Mouse (Mus musculus): ENCODE data around the gene Defb26. TPM values are rescaled to one million over a fixed set of nuclear protein-coding genes. Genes with fewer than 3 reads are reported as not detected.

The Defb26 gene
- polyA plus RNA-seq, 1 experiment = not detected

DNA sequence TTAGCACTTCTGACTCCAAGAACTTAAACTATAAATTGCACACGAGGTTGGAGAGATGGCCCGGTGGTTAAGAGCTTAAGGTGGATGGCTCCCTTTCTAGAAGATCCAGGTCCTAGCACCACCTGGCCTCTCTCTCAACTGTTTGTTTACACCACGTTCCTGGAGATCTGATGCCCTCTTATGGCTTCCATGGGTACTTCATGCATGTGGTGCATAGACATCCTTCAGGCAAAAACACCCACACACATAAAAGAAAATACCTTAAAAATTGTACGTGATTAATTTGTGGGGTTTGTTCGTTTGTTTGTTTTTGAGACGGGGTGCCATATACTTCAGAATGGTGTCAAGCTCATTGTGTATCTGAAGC, 10.6 kb downstream of the Defb26 start:
- no peak for DNase-seq
- 89% methylated on average over 6 of the region's 6 CpGs for WGBS

DNA sequence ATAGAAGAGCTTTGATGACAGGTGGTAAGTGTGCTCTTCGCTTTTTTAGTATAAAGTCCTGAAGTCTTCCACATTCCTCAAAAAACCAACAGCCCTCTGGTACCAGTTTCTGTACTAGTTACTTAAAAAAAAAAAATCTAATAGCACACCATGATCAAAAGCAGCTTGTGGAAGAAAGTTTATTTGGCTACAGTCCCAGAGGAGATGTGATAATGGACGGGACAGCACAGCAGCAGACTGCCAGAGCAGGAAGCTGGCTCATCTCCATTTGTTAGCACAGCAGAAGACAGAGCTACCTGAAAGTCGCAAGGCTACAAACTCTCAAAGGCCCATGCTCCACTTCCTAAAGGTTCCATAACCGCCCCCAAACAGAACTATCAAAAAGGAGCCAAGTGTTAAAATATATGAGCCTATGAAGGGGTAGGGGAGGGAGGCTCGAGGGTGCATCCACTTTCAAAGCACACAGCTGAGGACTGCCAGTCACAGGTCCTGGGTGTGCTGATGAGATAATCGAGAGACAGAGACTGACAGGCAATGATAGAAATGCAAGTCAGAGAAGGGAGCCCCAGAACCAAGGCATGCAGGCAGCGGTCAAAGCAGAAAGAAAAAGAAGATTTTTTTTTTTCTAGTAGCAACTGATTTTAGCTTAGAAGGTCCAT, 11.2 kb downstream of the Defb26 start:
- no peak for DNase-seq
- Histone ChIP-seq H3K27ac (ENCODE audit: control insufficient read depth, insufficient read depth, low read length) (no peak overlapping the region), H3K4me3 (ENCODE audit: control insufficient read depth, insufficient read depth, low read length) (no peak overlapping the region), H3K4me1 (replicated peaks; ENCODE audit: control insufficient read depth, insufficient read depth, low read length) (no peaks in the 10 kb centered on the region), H3K36me3 (ENCODE audit: control insufficient read depth, insufficient read depth, low read length) (no peaks in the 10 kb centered on the region), H3K27me3 (ENCODE audit: control insufficient read depth, insufficient read depth, low read length) (no peaks in the 10 kb centered on the region)
- 81% methylated on average over 7 of the region's 7 CpGs for WGBS
- no peak for TF ChIP-seq POLR2A (IDR thresholded peaks at IDR 0.05; ENCODE audit: control insufficient read depth, extremely low read depth, insufficient read depth, low read length, poor library complexity)
- no peak for TF ChIP-seq CTCF (IDR thresholded peaks at IDR 0.05; ENCODE audit: borderline replicate concordance, control insufficient read depth, extremely low read depth, insufficient read depth, low read length, poor library complexity)

More for the DNA sequence above, 10.6 kb downstream of the Defb26 start:
- H3K4me1 ChIP-seq (replicated peaks; ENCODE audit: control insufficient read depth, insufficient read depth, low read length) = no peaks in the 10 kb centered on the region
- no peak overlapping the region for H3K27ac ChIP-seq (ENCODE audit: control insufficient read depth, insufficient read depth, low read length)
- TF ChIP-seq CTCF (IDR thresholded peaks at IDR 0.05; ENCODE audit: borderline replicate concordance, control insufficient read depth, extremely low read depth, insufficient read depth, low read length, poor library complexity) (no peak), POLR2A (IDR thresholded peaks at IDR 0.05; ENCODE audit: control insufficient read depth, extremely low read depth, insufficient read depth, low read length, poor library complexity) (no peak)
- no peak overlapping the region for H3K4me3 ChIP-seq (ENCODE audit: control insufficient read depth, insufficient read depth, low read length)
- H3K36me3 ChIP-seq (ENCODE audit: control insufficient read depth, insufficient read depth, low read length) = no peaks in the 10 kb centered on the region
- no peaks in the 10 kb centered on the region for H3K27me3 ChIP-seq (ENCODE audit: control insufficient read depth, insufficient read depth, low read length)

DNA sequence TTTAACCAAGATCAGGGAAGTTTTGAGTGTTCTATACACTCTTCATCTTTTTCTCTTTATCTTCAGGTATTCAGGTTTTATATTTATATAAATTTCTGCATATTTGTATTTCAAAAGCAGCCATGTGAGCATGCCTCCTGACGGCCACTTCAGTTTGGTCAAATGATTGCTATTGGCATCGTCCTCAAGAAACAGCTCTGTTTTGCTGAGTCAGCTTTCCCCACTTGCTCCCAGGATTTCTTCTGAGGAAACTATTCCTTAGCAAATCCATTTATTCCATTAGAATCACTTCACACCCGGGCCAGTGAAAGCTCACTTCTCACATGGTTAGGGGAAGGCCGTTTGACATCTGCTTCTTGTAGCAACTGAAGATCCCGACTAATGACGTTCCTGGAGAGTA, 13.5 kb downstream of the Defb26 start:
- Histone ChIP-seq H3K36me3 (ENCODE audit: control insufficient read depth, insufficient read depth, low read length) (no peaks in the 10 kb centered on the region), H3K27me3 (ENCODE audit: control insufficient read depth, insufficient read depth, low read length) (no peaks in the 10 kb centered on the region), H3K4me1 (replicated peaks; ENCODE audit: control insufficient read depth, insufficient read depth, low read length) (no peaks in the 10 kb centered on the region), H3K4me3 (ENCODE audit: control insufficient read depth, insufficient read depth, low read length) (no peak overlapping the region), H3K27ac (ENCODE audit: control insufficient read depth, insufficient read depth, low read length) (no peak overlapping the region)
- no peak for TF ChIP-seq CTCF (IDR thresholded peaks at IDR 0.05; ENCODE audit: borderline replicate concordance, control insufficient read depth, extremely low read depth, insufficient read depth, low read length, poor library complexity)
- TF ChIP-seq POLR2A (IDR thresholded peaks at IDR 0.05; ENCODE audit: control insufficient read depth, extremely low read depth, insufficient read depth, low read length, poor library complexity) = no peak
- DNase-seq = no peak
- WGBS = 94% methylated on average over 6 of the region's 6 CpGs

DNA sequence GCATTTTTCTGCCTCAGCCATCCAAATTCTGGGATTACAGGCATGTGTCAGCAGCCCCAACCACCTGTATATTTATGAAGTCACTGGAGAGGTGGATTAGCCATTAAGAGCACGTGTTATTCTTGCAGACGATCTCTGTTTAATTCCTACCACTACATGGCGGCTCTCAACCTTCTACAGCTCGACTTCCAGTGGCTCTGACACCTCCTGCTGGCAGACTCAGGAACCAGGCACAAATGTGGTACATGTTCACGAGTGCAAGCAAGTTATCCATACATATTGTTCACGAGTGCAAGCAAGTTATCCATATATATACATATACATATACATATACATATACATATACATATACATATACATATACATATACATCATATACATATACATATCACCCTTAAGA, 18.3 kb downstream of the Defb26 start:
- Histone ChIP-seq H3K4me1 (replicated peaks; ENCODE audit: control insufficient read depth, insufficient read depth, low read length) (no peaks in the 10 kb centered on the region), H3K36me3 (ENCODE audit: control insufficient read depth, insufficient read depth, low read length) (no peaks in the 10 kb centered on the region), H3K27me3 (ENCODE audit: control insufficient read depth, insufficient read depth, low read length) (no peaks in the 10 kb centered on the region), H3K4me3 (ENCODE audit: control insufficient read depth, insufficient read depth, low read length) (no peak overlapping the region), H3K27ac (ENCODE audit: control insufficient read depth, insufficient read depth, low read length) (no peak overlapping the region)
- no peak for TF ChIP-seq CTCF (IDR thresholded peaks at IDR 0.05; ENCODE audit: borderline replicate concordance, control insufficient read depth, extremely low read depth, insufficient read depth, low read length, poor library complexity)
- TF ChIP-seq POLR2A (IDR thresholded peaks at IDR 0.05; ENCODE audit: control insufficient read depth, extremely low read depth, insufficient read depth, low read length, poor library complexity) = no peak
- WGBS = 89% methylated on average over 6 of the region's 6 CpGs
- DNase-seq = no peak

DNA sequence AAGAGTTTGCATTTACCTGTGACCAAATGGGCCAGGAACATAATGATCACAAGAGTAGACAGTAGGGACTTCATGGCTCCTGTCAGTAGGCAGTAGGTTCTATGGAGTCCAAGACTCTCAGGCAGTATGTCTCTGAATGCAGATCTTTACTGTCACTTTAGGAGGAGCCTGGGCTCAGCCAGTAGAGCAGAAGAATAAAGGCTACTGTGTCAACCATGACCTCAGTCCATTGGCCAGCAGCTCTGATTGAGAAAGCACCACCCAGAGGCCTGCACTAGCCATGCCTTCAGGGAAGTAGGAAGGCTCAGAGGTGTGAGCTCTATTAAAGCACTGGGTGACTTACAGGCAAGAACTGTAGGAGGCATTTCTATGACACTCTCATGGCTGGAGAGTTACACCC, 21.5 kb downstream of the Defb26 start, which contains the start of gene Defb22:
TSS of gene Defb22 (minus strand) at position 101 of the 400 bp plus-strand sequence.
- Histone ChIP-seq H3K27ac (ENCODE audit: control insufficient read depth, insufficient read depth, low read length) (no peak within 1 kb of the TSS), H3K4me3 (ENCODE audit: control insufficient read depth, insufficient read depth, low read length) (no peak within 1 kb of the TSS), H3K36me3 (ENCODE audit: control insufficient read depth, insufficient read depth, low read length) (no peaks in the 10 kb centered on the region), H3K27me3 (ENCODE audit: control insufficient read depth, insufficient read depth, low read length) (no peaks in the 10 kb centered on the region), H3K4me1 (replicated peaks; ENCODE audit: control insufficient read depth, insufficient read depth, low read length) (no peaks in the 10 kb centered on the region)
- TF ChIP-seq POLR2A (IDR thresholded peaks at IDR 0.05; ENCODE audit: control insufficient read depth, extremely low read depth, insufficient read depth, low read length, poor library complexity) (no peak), CTCF (IDR thresholded peaks at IDR 0.05; ENCODE audit: borderline replicate concordance, control insufficient read depth, extremely low read depth, insufficient read depth, low read length, poor library complexity) (no peak)
- no peak for DNase-seq

DNA sequence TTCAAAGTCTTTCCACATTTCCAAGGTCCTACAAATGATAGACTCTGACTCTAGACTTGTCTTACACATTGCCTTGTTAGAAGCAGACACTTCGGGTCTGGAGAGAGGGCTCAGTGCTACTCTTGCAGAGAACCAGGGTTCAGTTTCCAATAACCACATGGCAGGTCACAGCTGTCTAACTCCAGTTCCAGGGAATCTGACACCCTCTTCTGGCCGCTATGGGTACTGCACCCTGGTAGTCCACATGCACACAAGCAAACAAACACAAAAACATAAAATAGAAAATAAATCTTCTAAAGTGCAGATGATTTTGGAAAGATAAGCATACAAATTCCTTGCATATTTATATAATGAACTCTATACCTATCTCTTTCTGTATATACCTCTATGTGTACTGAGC, 24.5 kb downstream of the Defb26 start:
- DNase-seq = no peak
- no peaks in the 10 kb centered on the region for H3K4me1 ChIP-seq (replicated peaks; ENCODE audit: control insufficient read depth, insufficient read depth, low read length)
- no peaks in the 10 kb centered on the region for H3K36me3 ChIP-seq (ENCODE audit: control insufficient read depth, insufficient read depth, low read length)
- H3K4me3 ChIP-seq (ENCODE audit: control insufficient read depth, insufficient read depth, low read length) = no peak overlapping the region
- no peak overlapping the region for H3K27ac ChIP-seq (ENCODE audit: control insufficient read depth, insufficient read depth, low read length)
- TF ChIP-seq CTCF (IDR thresholded peaks at IDR 0.05; ENCODE audit: borderline replicate concordance, control insufficient read depth, extremely low read depth, insufficient read depth, low read length, poor library complexity) = no peak
- no peak for TF ChIP-seq POLR2A (IDR thresholded peaks at IDR 0.05; ENCODE audit: control insufficient read depth, extremely low read depth, insufficient read depth, low read length, poor library complexity)
- WGBS = 90% methylated on average over 2 of the region's 2 CpGs
- no peaks in the 10 kb centered on the region for H3K27me3 ChIP-seq (ENCODE audit: control insufficient read depth, insufficient read depth, low read length)

DNA sequence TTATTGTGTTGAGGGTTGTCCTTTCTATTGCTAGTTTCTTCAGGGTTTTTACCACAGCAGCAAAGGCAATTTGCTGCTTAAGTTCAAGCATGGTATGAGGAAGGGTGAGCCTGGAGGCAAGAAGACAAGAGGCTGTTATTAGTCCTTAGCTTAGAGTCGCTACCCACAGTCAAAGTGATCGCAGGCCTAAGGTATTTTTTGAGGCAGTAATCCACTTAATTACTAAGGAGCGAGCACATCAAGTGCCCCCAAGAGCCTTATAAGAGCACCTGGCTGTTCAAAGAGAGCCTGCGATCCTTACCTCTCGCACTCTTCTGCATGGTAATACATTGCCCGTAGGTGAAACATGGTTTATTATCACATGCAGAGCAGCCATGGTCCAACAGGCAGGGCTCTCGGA, 29.8 kb downstream of the Defb26 start:
- H3K27ac ChIP-seq (ENCODE audit: control insufficient read depth, insufficient read depth, low read length) = no peak overlapping the region
- no peaks in the 10 kb centered on the region for H3K36me3 ChIP-seq (ENCODE audit: control insufficient read depth, insufficient read depth, low read length)
- WGBS = 96% methylated on average over 7 of the region's 7 CpGs
- H3K4me3 ChIP-seq (ENCODE audit: control insufficient read depth, insufficient read depth, low read length) = no peak overlapping the region
- no peak for DNase-seq
- H3K4me1 ChIP-seq (replicated peaks; ENCODE audit: control insufficient read depth, insufficient read depth, low read length) = no peaks in the 10 kb centered on the region
- TF ChIP-seq CTCF (IDR thresholded peaks at IDR 0.05; ENCODE audit: borderline replicate concordance, control insufficient read depth, extremely low read depth, insufficient read depth, low read length, poor library complexity) = no peak
- no peak for TF ChIP-seq POLR2A (IDR thresholded peaks at IDR 0.05; ENCODE audit: control insufficient read depth, extremely low read depth, insufficient read depth, low read length, poor library complexity)
- no peaks in the 10 kb centered on the region for H3K27me3 ChIP-seq (ENCODE audit: control insufficient read depth, insufficient read depth, low read length)
